Mouse (Mus musculus) heart, postnatal 25 days (tissue): ENCODE results near the gene Dab2ip. TPM values are rescaled to one million over a fixed set of nuclear protein-coding genes. Genes with fewer than 3 reads are reported as not detected.

Experiments
- DNase-seq: peaks from one replicate; pipeline ENCODE4 v3.0.0; 2022; ENCODE audit warnings: low spot score
- intact Hi-C: fragments of 180-260 bp; cut with DNase I; formaldehyde crosslinking; loops from one replicate; pipeline ENCODE4 v1.15.1; 2025
- total RNA-seq, 2 experiments: library from RNA; stranded (reverse); gene quantifications; 2 replicates each; pipeline ENCODE4 v1.2.3; 2021

Dab2ip gene
- total RNA-seq, 2 experiments from 2014 or later = 46.0 to 52.1 TPM

DNA sequence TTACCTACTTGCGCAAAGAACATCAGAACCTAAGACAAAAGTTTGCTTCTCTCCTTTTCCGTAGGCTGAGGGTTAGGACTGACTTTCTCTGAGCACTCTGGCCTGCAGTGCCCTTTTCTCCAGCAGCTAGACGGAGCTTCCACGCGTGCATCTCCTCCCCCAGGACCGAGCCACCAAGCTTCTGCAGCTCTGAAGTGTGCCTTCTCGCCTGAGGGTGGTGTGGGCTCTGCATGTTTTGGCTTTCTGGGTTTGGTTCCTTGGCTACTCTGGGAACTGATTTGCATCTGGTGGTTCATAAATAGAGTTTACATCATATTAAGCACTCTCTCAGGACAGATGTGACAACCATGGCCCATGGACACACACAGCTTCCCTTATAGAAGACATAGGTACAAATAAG is 135.0 kb downstream of the Dab2ip start:
- no peak for DNase-seq
- intact Hi-C loops = loop anchor here (2.0 kb wide), 1 partner anchor 18 kb away; no protein-coding TSS in a partner anchor

GRCm38 (mm10) chr2:35694111-35694510 is 136.0 kb downstream of the Dab2ip start:
- intact Hi-C loops = no loop called here
- no peak for DNase-seq

DNA sequence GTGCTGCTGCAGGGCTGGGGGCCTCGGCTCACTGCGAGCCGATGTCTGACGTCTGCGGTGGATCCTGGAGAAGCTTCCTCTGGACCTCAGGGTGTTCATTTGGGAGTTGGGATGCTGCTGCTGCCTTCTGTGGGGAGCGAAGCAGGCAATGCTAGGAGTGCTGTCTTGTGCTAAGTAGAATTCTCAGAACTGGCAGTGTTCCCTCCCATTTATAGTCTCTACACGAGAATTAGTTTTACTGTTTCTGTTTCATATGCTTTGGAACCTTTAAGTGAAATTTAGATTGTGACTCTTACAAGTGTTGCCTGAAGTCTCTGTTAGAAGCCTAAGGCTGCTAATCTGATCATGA is 138.1 kb downstream of the Dab2ip start:
- DNase-seq = no peak
- intact Hi-C loops = loop anchor here (5.0 kb wide), 1 partner anchor 39 kb away; no protein-coding TSS in a partner anchor

GRCm38 (mm10) chr2:35696542-35697391 is 138.7 kb downstream of the Dab2ip start:
- DNase-seq = peak; percentile 72
- intact Hi-C loops = loop anchor here (5.0 kb wide), 1 partner anchor 39 kb away; no protein-coding TSS in a partner anchor

- no peak for DNase-seq
- intact Hi-C loops = loop anchor here (5.0 kb wide), 1 partner anchor 40 kb away; no protein-coding TSS in a partner anchor
These were observed 139.7 kb downstream of the Dab2ip start for GRCm38 (mm10) chr2:35697768-35698167.

DNA sequence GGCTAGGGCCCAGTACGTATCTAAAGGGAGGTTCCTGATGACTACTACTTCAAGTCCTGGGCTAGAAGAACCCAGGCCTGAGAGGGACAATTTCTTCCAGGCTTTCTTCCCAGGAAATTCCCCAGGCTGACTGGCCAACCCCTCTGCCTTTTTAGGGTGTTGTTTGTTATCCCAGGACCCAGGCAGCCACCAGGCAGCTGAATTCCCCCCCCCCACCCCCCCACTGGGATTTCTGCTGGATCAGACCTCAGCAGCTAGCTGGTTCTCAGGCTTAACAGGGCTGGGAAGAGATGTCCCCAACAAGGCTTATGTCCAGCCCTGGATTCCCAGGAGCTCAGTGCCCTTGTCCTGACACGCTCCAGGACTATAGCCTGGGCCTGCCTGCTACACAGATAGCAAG is 142.9 kb downstream of the Dab2ip start:
- intact Hi-C loops = no loop called here
- no peak for DNase-seq

DNA sequence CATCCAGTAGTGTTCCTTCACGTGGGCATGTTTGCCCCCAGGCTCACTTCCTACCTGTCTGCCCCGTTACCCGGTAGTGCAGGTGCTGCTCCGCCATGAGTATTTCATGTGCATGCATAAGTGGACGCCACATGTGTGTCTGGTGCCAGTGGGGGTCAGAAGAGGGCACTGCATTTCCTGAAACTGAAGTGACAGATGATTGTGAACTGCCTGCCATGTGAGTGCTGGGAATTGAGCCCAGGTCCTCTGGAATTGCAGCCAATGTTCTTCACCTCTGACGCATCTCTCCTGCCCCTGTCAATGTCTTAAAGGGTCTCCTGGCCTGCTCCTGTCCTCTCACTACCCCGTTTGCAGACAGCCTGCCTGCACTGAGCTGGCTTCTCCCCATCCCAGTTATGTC is 143.9 kb downstream of the Dab2ip start:
- no peak for DNase-seq
- intact Hi-C loops = no loop called here

DNA sequence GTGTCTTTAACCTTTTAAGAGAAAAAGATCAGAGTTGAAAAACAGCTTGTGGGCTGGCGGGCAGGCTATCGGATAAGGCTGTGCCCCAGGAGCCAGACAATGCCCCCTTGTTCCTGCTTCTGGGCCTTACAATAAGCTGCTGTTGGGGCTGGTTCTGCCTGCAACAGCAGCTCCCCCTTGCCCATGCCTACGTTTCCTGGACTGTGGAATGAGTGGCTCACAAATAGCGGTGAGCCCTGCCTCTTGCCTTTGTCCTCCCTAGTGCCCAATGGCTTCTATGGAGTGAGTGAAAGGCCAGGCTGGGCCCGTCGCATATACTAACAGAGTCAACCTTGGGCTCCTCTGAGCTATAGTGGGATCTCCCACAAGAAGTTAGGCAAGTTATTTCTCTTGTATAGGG is 144.5 kb downstream of the Dab2ip start:
- no peak for DNase-seq
- intact Hi-C loops = no loop called here

GRCm38 (mm10) chr2:35703241-35703640 is 145.2 kb downstream of the Dab2ip start:
- intact Hi-C loops = no loop called here
- DNase-seq = no peak

DNA sequence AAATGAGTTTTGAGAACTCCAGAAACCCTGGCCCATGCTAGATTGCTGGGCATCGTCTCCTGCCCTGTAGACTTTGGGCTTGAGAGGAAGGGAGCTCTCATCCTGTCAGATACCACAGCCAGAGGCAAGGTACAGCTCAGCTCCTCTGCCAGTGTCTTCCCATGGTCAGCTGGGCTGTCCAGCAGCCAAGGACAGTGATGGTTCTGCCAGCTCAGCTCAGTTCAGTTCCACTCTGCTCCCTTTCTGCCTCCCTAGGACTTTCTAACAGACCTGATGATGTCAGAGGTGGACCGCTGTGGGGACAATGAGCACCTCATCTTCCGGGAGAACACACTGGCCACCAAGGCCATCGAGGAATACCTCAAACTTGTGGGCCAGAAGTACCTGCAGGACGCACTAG is 154.5 kb downstream of the Dab2ip start:
- intact Hi-C loops = no loop called here
- no peak for DNase-seq

DNA sequence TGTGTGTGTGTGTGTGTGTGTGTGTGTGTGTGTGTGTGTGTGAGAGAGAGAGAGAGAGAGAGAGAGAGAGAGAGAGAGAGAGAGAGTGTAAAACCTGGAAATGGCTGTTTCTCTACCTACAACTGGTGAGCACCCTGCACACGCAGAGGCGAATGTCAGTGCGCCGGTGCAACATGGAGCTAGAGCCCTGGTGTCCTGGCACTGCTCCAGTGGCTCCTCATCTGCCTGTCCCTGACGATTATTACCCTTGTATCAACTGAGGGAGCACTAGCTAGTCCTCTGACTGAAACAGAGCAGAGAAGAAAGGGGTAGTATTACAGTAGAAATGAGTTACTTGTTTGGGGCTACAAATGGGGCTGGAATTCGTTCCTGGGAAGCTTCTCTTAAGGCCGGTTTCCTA is 155.4 kb downstream of the Dab2ip start:
- intact Hi-C loops = no loop called here
- no peak for DNase-seq

DNA sequence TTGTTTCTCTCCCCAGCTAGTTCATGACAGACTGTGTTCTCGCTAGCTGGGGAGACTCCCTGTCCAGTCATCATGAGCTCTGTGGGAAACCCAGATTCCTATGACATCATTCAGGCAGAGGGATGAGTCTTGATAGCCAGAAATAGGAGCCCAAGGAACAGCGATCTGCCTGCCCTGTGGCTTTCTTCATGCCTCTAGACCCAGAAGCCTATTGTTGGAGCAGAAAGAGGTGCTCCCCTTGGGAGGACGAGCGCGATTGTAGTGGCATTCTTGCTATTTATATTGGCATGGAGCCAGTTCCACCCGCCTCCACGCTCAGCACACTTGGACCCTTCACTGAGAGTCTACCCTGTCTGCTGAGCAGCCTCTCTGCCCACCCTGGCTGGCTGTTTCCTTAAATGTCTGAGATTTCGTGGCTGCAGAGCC is 156.7 kb downstream of the Dab2ip start:
- DNase-seq = peak; percentile 38
- intact Hi-C loops = loop anchor here (5.0 kb wide), 1 partner anchor 62 kb away; no protein-coding TSS in a partner anchor

DNA sequence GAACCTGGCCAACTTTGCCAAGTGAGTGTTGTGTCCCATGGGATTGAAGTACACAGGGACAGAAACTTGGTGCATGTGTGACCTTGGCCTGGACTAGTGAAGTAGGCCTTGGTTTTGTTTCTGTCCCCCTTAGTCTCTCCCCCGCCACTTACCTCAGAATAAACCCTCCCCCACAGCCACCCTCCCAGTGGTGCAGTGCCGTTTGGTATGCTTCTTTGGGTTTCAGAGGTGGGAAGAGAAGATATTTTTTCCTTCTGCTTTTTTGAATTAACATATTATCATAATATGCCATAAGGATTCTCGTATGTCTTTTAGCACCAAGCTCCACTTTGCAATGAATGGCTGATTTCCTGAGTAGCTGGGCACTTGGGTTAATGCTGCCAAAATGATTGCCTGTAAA is 157.4 kb downstream of the Dab2ip start:
- intact Hi-C loops = loop anchor here (5.0 kb wide), 1 partner anchor 63 kb away; no protein-coding TSS in a partner anchor
- DNase-seq = no peak

DNA sequence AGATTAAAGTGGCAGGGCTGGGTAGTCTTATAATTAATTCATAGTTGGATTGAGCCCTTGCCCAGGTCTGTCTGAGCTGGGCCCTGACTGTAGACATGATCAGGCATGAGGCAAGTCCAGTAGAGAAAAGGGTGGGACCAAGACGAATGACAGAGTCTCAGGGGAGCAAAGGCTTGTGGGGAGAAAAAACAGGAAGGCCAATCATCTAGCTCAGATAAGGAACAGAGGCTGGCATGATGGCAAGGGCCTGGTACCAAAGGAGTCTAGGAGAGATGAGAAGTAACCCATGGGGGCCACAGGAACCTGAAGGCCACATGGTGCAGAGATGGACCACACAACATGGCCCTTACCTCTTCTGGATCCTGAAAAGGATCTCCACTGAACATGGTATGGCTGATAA is 158.1 kb downstream of the Dab2ip start:
- intact Hi-C loops = loop anchor here (5.0 kb wide), 1 partner anchor 64 kb away; no protein-coding TSS in a partner anchor
- DNase-seq = no peak

- no peak for DNase-seq
- intact Hi-C loops = loop anchor here (5.0 kb wide), 1 partner anchor 66 kb away; no protein-coding TSS in a partner anchor
These were observed 160.0 kb downstream of the Dab2ip start for GRCm38 (mm10) chr2:35718003-35718500.

DNA sequence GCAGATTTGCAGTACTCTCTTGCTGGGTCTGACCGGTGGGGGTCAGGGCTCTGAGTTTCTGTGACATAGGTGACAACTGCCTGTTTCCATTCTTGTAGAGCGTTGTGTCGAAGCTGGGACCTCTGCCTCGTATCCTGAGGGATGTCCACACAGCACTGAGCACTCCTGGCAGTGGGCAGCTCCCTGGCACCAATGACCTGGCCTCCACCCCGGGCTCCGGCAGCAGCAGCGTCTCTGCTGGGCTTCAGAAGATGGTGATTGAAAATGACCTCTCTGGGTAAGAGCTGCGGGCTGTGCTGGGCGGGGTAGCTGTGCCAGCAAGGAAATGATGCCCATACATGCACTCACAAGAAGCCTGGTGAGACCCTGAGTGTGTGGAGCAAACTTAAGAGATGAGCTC is 160.6 kb downstream of the Dab2ip start:
- intact Hi-C loops = loop anchor here (5.0 kb wide), 1 partner anchor 66 kb away; no protein-coding TSS in a partner anchor
- no peak for DNase-seq

DNA sequence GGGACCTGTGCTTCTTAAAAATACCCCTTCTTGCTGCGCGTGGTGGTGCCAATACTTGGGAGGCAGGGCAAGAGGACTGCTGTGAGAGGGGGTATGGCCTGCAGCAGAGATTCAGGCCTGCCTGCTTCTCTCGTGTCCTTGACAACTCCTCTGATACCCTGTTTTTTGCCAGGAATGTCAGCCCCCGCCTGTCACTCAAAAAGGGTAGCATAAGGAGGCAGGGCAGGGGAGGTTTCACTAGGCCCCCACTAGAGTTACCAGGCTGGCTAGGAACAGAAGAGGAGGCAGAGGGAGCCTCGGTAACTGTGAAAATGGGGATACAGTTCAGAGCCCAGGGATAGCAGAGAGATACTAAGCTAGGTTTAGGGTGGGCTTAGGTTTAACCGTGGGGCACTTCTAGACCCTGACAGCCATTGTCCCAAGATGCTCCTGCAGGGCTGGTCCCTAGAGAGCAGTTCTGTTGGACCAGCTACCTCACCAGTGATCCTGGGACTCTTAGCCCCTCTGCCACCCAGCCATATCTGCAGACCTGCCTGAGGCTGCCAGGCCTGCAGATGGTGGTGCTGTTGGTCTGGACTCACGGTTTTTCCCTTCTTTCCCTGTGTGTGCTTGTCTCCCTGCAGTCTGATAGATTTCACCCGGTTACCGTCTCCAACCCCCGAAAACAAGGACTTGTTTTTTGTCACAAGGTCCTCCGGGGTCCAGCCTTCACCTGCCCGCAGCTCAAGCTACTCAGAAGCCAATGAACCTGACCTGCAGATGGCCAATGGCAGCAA is 161.4 kb downstream of the Dab2ip start:
- intact Hi-C loops = loop anchor here (5.0 kb wide), 1 partner anchor 67 kb away; no protein-coding TSS in a partner anchor
- no peak for DNase-seq

DNA sequence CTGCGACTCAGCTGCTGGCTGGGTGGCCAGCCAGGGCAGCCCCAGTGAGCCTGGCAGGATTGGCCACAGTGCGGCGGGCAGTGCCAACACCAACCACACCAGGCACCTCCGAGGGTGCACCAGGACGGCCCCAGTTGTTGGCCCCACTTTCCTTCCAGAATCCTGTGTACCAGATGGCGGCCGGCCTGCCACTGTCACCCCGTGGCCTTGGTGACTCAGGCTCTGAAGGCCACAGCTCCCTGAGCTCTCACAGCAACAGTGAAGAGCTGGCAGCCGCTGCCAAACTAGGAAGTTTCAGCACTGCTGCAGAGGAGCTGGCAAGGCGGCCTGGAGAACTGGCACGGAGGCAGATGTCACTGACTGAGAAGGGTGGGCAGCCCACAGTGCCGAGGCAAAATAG is 162.0 kb downstream of the Dab2ip start:
- intact Hi-C loops = no loop called here
- no peak for DNase-seq

- intact Hi-C loops = no loop called here
- DNase-seq = no peak
These were observed 162.5 kb downstream of the Dab2ip start for GRCm38 (mm10) chr2:35720550-35720949.

DNA sequence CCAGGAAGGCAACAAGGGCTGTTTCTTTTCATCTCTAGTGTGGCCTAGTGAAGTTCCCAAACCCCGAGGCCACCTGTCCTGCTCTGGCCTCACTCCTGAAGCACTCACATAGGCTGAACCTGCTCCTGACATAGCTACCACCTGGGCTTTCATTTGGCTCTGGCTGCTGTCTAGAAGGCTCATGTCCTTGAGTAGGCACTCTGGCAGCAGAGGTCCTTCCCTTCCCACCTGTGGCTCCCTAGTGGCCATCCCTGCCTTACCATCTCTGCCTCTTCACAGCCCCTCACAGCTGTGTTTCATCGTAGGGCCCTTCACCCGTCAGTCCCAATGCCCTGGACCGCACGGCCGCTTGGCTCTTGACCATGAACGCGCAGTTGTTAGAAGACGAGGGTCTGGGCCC is 162.9 kb downstream of the Dab2ip start:
- DNase-seq = no peak
- intact Hi-C loops = no loop called here
